ENCODE assay signal across 7 mouse cellular contexts in the genomic region with DNA sequence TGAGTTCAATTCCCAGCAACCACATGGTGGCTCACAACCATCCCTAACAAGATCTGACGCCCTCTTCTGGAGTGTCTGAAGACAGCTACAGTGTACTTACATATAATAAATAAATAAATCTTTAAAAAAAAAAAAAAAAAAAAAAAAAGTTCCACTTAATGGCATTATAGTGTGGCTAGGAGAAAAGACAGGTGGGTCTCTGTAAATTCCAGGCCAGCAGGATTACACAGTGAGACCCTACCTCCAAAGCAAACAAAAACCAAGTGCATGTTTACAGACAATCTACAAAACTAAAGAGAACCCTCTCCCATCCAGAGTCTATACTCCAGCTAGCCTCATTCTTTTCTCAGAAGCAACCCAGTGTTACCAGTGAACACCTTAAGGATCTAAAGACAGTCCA. TPM values are rescaled to one million over a fixed set of nuclear protein-coding genes. Genes with fewer than 3 reads are reported as not detected.
DNase-seq lines count a peak whose midpoint lies in the region; ATAC-seq and TF ChIP-seq lines count a peak whose summit lies in the region.
"Not testable (repeated sequence)": the region's sequence is repeated elsewhere in the genome, so short reads cannot be mapped to it uniquely, and the experiment has no call there.

No protein-coding gene starts in this region.

- TF ChIP-seq POLR2A in limb, embryonic 14.5 days (IDR thresholded peaks at IDR 0.05; ENCODE audit: borderline replicate concordance, extremely low read depth, insufficient read depth, insufficient read length): not testable (repeated sequence)

- 0 out of 2 replicates have a peak overlapping the region, but pooled peaks have one; percentile 96 for H3K4me3 ChIP-seq in embryonic facial prominence, embryonic 14.5 days (ENCODE audit: low read depth, low read length)
- not testable (repeated sequence) for H3K4me3 ChIP-seq in forebrain, embryonic 15.5 days; hindbrain, embryonic 11.5 days (ENCODE audit: low read depth, low read length); midbrain, embryonic 15.5 days
- 0 out of 2 replicates have a peak overlapping the region, but pooled peaks have one; percentile 83 for H3K4me3 ChIP-seq in intestine, embryonic 15.5 days (replicated peaks)
- H3K4me3 ChIP-seq in limb, embryonic 14.5 days (replicated peaks; ENCODE audit: low read length): 0 out of 2 replicates have a peak overlapping the region, but pooled peaks have one; percentile 90
- peak overlapping the region; percentile 98 for H3K4me3 ChIP-seq in lung, embryonic 14.5 days (ENCODE audit: low read depth, low read length)

- H3K9ac ChIP-seq in embryonic facial prominence, embryonic 14.5 days (ENCODE audit: low read depth, low read length); hindbrain, embryonic 11.5 days (ENCODE audit: low read depth, low read length); intestine, embryonic 15.5 days; limb, embryonic 14.5 days (ENCODE audit: low read depth, low read length, severe bottlenecking); lung, embryonic 14.5 days; midbrain, embryonic 15.5 days: not testable (repeated sequence)
- H3K9ac ChIP-seq in forebrain, embryonic 15.5 days (replicated peaks): 0 out of 2 replicates have a peak overlapping the region, but pooled peaks have one; percentile 85

- not testable (repeated sequence) for H3K27ac ChIP-seq in embryonic facial prominence, embryonic 14.5 days (replicated peaks; ENCODE audit: low read depth, low read length); forebrain, embryonic 15.5 days (replicated peaks); hindbrain, embryonic 11.5 days (ENCODE audit: low read depth, low read length); intestine, embryonic 15.5 days; limb, embryonic 14.5 days (replicated peaks; ENCODE audit: low read depth, low read length); lung, embryonic 14.5 days (ENCODE audit: low read depth); midbrain, embryonic 15.5 days

- not testable (repeated sequence) for H3K9me3 ChIP-seq in embryonic facial prominence, embryonic 14.5 days (ENCODE audit: control insufficient read depth, low read length); forebrain, embryonic 15.5 days; hindbrain, embryonic 11.5 days (ENCODE audit: control insufficient read depth, low read length); intestine, embryonic 15.5 days; limb, embryonic 14.5 days (ENCODE audit: control insufficient read depth, low read length); lung, embryonic 14.5 days (ENCODE audit: low read depth, low read length); midbrain, embryonic 15.5 days

- H3K4me1 ChIP-seq in embryonic facial prominence, embryonic 14.5 days (ENCODE audit: control insufficient read depth, insufficient read depth, low read length): peaks cover 14% of the 10 kb centered on the region
- H3K4me1 ChIP-seq in forebrain, embryonic 15.5 days: peaks cover 23% of the 10 kb centered on the region
- H3K4me1 ChIP-seq in hindbrain, embryonic 11.5 days (replicated peaks; ENCODE audit: control insufficient read depth, insufficient read depth, low read length); lung, embryonic 14.5 days (ENCODE audit: insufficient read depth): not testable (repeated sequence)
- peaks cover 11% of the 10 kb centered on the region; the same call in 1 of the 2 replicates for H3K4me1 ChIP-seq in intestine, embryonic 15.5 days (replicated peaks)
- H3K4me1 ChIP-seq in limb, embryonic 14.5 days (ENCODE audit: control insufficient read depth, insufficient read depth, low read length): peaks cover 16% of the 10 kb centered on the region
- peaks cover 28% of the 10 kb centered on the region for H3K4me1 ChIP-seq in midbrain, embryonic 15.5 days

- H3K4me2 ChIP-seq in embryonic facial prominence, embryonic 14.5 days (ENCODE audit: low read depth, low read length): peak overlapping the region; percentile 74
- H3K4me2 ChIP-seq in forebrain, embryonic 15.5 days (replicated peaks): peak overlapping the region; percentile 54; the same call in 1 of the 2 replicates
- peak overlapping the region; percentile 14; the same call in 1 of the 2 replicates for H3K4me2 ChIP-seq in hindbrain, embryonic 11.5 days (replicated peaks; ENCODE audit: low read depth, low read length)
- H3K4me2 ChIP-seq in intestine, embryonic 15.5 days (replicated peaks): peak overlapping the region; percentile 56
- peak overlapping the region; percentile 59; the same call in 1 of the 2 replicates for H3K4me2 ChIP-seq in limb, embryonic 14.5 days (replicated peaks; ENCODE audit: low read depth, low read length, severe bottlenecking)
- H3K4me2 ChIP-seq in lung, embryonic 14.5 days: peak overlapping the region; percentile 70
- peak overlapping the region; percentile 66; the same call in 1 of the 2 replicates for H3K4me2 ChIP-seq in midbrain, embryonic 15.5 days

- not testable (repeated sequence) for TF ChIP-seq CTCF in lung, embryonic 14.5 days (IDR thresholded peaks at IDR 0.05; ENCODE audit: low read depth)

- not testable (repeated sequence) for H3K27me3 ChIP-seq in embryonic facial prominence, embryonic 14.5 days (replicated peaks; ENCODE audit: control insufficient read depth, insufficient read depth, low read length); forebrain, embryonic 15.5 days; hindbrain, embryonic 11.5 days (ENCODE audit: control insufficient read depth, insufficient read depth, low read length); intestine, embryonic 15.5 days (replicated peaks); limb, embryonic 14.5 days (ENCODE audit: control insufficient read depth, insufficient read depth, low read length); lung, embryonic 14.5 days (ENCODE audit: insufficient read depth, low read length); midbrain, embryonic 15.5 days (replicated peaks)

- ATAC-seq in embryonic facial prominence, embryonic 14.5 days (ENCODE audit: low read depth); forebrain, embryonic 15.5 days (replicated peaks); hindbrain, embryonic 11.5 days (ENCODE audit: low FRiP score); intestine, embryonic 15.5 days; limb, embryonic 14.5 days (ENCODE audit: low FRiP score, low read depth); lung, embryonic 14.5 days (ENCODE audit: insufficient read depth); midbrain, embryonic 15.5 days (replicated peaks): not testable (repeated sequence)

- H3K36me3 ChIP-seq in embryonic facial prominence, embryonic 14.5 days (ENCODE audit: control insufficient read depth, insufficient read depth, low read length): peaks cover 45% of the 10 kb centered on the region
- peaks cover 34% of the 10 kb centered on the region for H3K36me3 ChIP-seq in forebrain, embryonic 15.5 days
- H3K36me3 ChIP-seq in hindbrain, embryonic 11.5 days (ENCODE audit: control insufficient read depth, insufficient read depth, low read length): not testable (repeated sequence)
- H3K36me3 ChIP-seq in intestine, embryonic 15.5 days: peaks cover 13% of the 10 kb centered on the region
- peaks cover 41% of the 10 kb centered on the region for H3K36me3 ChIP-seq in limb, embryonic 14.5 days (ENCODE audit: control insufficient read depth, insufficient read depth, low read length)
- H3K36me3 ChIP-seq in lung, embryonic 14.5 days (ENCODE audit: insufficient read depth): peaks cover 42% of the 10 kb centered on the region
- H3K36me3 ChIP-seq in midbrain, embryonic 15.5 days (replicated peaks): peaks cover 27% of the 10 kb centered on the region

- no CpG with 5 or more reads among the region's 1 CpGs for WGBS in embryonic facial prominence, embryonic 14.5 days
- no CpG with 5 or more reads among the region's 1 CpGs for whole genome bisulfite sequencing in forebrain, embryonic 15.5 days
- WGBS in hindbrain, embryonic 11.5 days: no CpG with 5 or more reads among the region's 1 CpGs
- no CpG with 5 or more reads among the region's 1 CpGs for whole genome bisulfite sequencing in intestine, embryonic 15.5 days
- WGBS in limb, embryonic 14.5 days: no CpG with 5 or more reads among the region's 1 CpGs
- WGBS in lung, embryonic 14.5 days: no CpG with 5 or more reads among the region's 1 CpGs
- WGBS in midbrain, embryonic 15.5 days: 75% methylated on average over 1 of the region's 1 CpGs

- DNase-seq in embryonic facial prominence, embryonic 14.5 days (ENCODE audit: low spot score); hindbrain, embryonic 11.5 days (ENCODE audit: low spot score); limb, embryonic 14.5 days (ENCODE audit: low spot score); lung, embryonic 14.5 days: not testable (repeated sequence)

RNA-seq across cellular contexts. Expression of gene Nt5m, which starts 1.5 kb away (rescaled TPM):
- 34.6 and 37.5 TPM in 2 replicates for polyA plus RNA-seq in embryonic facial prominence, embryonic 14.5 days (2014; fragmentation: Nextera tagmentation; extraction: Ambion mirVana)
- polyA plus RNA-seq in forebrain, embryonic 15.5 days (2015; fragmentation: Nextera tagmentation; extraction: Ambion mirVana): 54.0 and 58.4 TPM in 2 replicates
- 37.8 and 42.6 TPM in 2 replicates for polyA plus RNA-seq in hindbrain, embryonic 11.5 days (2014; fragmentation: Nextera tagmentation; extraction: Ambion mirVana)
- 32.7 and 34.4 TPM in 2 replicates for polyA plus RNA-seq in intestine, embryonic 15.5 days (2015; fragmentation: Nextera tagmentation; extraction: Ambion mirVana)
- polyA plus RNA-seq in limb, embryonic 14.5 days (2012; rRNA removed): 39.7 and 47.3 TPM in 2 replicates
- 41.9 and 43.1 TPM in 2 replicates for polyA plus RNA-seq in limb, embryonic 14.5 days (2014; fragmentation: Nextera tagmentation; extraction: Ambion mirVana)
- 35.2 and 35.4 TPM in 2 replicates for polyA plus RNA-seq in lung, embryonic 14.5 days (2014; fragmentation: Nextera tagmentation; extraction: Ambion mirVana)
- 77.6 and 78.2 TPM in 2 replicates for polyA plus RNA-seq in midbrain, embryonic 15.5 days (2015; fragmentation: Nextera tagmentation; extraction: Ambion mirVana)

RNA-seq across cellular contexts. Expression of gene Cops3, which starts 1.8 kb away (rescaled TPM):
- 180 and 198 TPM in 2 replicates for polyA plus RNA-seq in embryonic facial prominence, embryonic 14.5 days (2014; fragmentation: Nextera tagmentation; extraction: Ambion mirVana)
- polyA plus RNA-seq in forebrain, embryonic 15.5 days (2015; fragmentation: Nextera tagmentation; extraction: Ambion mirVana): 205 and 208 TPM in 2 replicates
- 246 and 254 TPM in 2 replicates for polyA plus RNA-seq in hindbrain, embryonic 11.5 days (2014; fragmentation: Nextera tagmentation; extraction: Ambion mirVana)
- polyA plus RNA-seq in intestine, embryonic 15.5 days (2015; fragmentation: Nextera tagmentation; extraction: Ambion mirVana): 192 and 193 TPM in 2 replicates
- 70.6 and 84.2 TPM in 2 replicates for polyA plus RNA-seq in limb, embryonic 14.5 days (2012; rRNA removed)
- polyA plus RNA-seq in limb, embryonic 14.5 days (2014; fragmentation: Nextera tagmentation; extraction: Ambion mirVana): 192 and 198 TPM in 2 replicates
- polyA plus RNA-seq in lung, embryonic 14.5 days (2014; fragmentation: Nextera tagmentation; extraction: Ambion mirVana): 224 and 228 TPM in 2 replicates
- polyA plus RNA-seq in midbrain, embryonic 15.5 days (2015; fragmentation: Nextera tagmentation; extraction: Ambion mirVana): 180 and 183 TPM in 2 replicates

RNA-seq across cellular contexts. Expression of gene Flcn, which starts 28.0 kb away (rescaled TPM):
- polyA plus RNA-seq in embryonic facial prominence, embryonic 14.5 days (2014; fragmentation: Nextera tagmentation; extraction: Ambion mirVana): 31.0 and 32.2 TPM in 2 replicates
- 44.6 and 45.9 TPM in 2 replicates for polyA plus RNA-seq in forebrain, embryonic 15.5 days (2015; fragmentation: Nextera tagmentation; extraction: Ambion mirVana)
- 25.9 and 26.4 TPM in 2 replicates for polyA plus RNA-seq in hindbrain, embryonic 11.5 days (2014; fragmentation: Nextera tagmentation; extraction: Ambion mirVana)
- 35.9 and 39.2 TPM in 2 replicates for polyA plus RNA-seq in intestine, embryonic 15.5 days (2015; fragmentation: Nextera tagmentation; extraction: Ambion mirVana)
- 51.1 and 63.5 TPM in 2 replicates for polyA plus RNA-seq in limb, embryonic 14.5 days (2012; rRNA removed)
- polyA plus RNA-seq in limb, embryonic 14.5 days (2014; fragmentation: Nextera tagmentation; extraction: Ambion mirVana): 27.6 and 33.1 TPM in 2 replicates
- 26.1 and 26.2 TPM in 2 replicates for polyA plus RNA-seq in lung, embryonic 14.5 days (2014; fragmentation: Nextera tagmentation; extraction: Ambion mirVana)
- 46.2 and 48.5 TPM in 2 replicates for polyA plus RNA-seq in midbrain, embryonic 15.5 days (2015; fragmentation: Nextera tagmentation; extraction: Ambion mirVana)

RNA-seq across cellular contexts. Expression of gene Pld6, which starts 50.3 kb away (rescaled TPM):
- 0.96 and 1.3 TPM in 2 replicates for polyA plus RNA-seq in embryonic facial prominence, embryonic 14.5 days (2014; fragmentation: Nextera tagmentation; extraction: Ambion mirVana)
- 3.6 and 4.0 TPM in 2 replicates for polyA plus RNA-seq in forebrain, embryonic 15.5 days (2015; fragmentation: Nextera tagmentation; extraction: Ambion mirVana)
- 0.31 and 0.47 TPM in 2 replicates for polyA plus RNA-seq in hindbrain, embryonic 11.5 days (2014; fragmentation: Nextera tagmentation; extraction: Ambion mirVana)
- polyA plus RNA-seq in intestine, embryonic 15.5 days (2015; fragmentation: Nextera tagmentation; extraction: Ambion mirVana): 2.9 and 3.5 TPM in 2 replicates
- 5.1 and 5.9 TPM in 2 replicates for polyA plus RNA-seq in limb, embryonic 14.5 days (2012; rRNA removed)
- polyA plus RNA-seq in limb, embryonic 14.5 days (2014; fragmentation: Nextera tagmentation; extraction: Ambion mirVana): 0.58 and 1.4 TPM in 2 replicates
- 1.8 and 2.3 TPM in 2 replicates for polyA plus RNA-seq in lung, embryonic 14.5 days (2014; fragmentation: Nextera tagmentation; extraction: Ambion mirVana)
- polyA plus RNA-seq in midbrain, embryonic 15.5 days (2015; fragmentation: Nextera tagmentation; extraction: Ambion mirVana): 13.3 and 13.7 TPM in 2 replicates

Comparison
In these comparisons a context has a peak if more than half of its experiments do, and no peak if none do; other contexts are left out.
1. H3K4me2 ChIP-seq: peak in every context shown above with its lines; median percentile 74 in embryonic facial prominence, embryonic 14.5 days; 70 in lung, embryonic 14.5 days; 66 in midbrain, embryonic 15.5 days; 59 in limb, embryonic 14.5 days; 56 in intestine, embryonic 15.5 days; 54 in forebrain, embryonic 15.5 days; 14 in hindbrain, embryonic 11.5 days.